Mouse (Mus musculus) right cerebral cortex, adult 2 months (tissue): Measurements from ENCODE around the gene Olfr432.
"Not testable (repeated sequence)": the region's sequence is repeated elsewhere in the genome, so short reads cannot be mapped to it uniquely, and the experiment has no call there.

Experiments used
- DNase-seq, 2 experiments: peaks; one replicate each; pipeline ENCODE4 v3.0.0; 2021 to 2022; ENCODE audit warnings: low spot score in 2 of 2

Gene Olfr432

DNA sequence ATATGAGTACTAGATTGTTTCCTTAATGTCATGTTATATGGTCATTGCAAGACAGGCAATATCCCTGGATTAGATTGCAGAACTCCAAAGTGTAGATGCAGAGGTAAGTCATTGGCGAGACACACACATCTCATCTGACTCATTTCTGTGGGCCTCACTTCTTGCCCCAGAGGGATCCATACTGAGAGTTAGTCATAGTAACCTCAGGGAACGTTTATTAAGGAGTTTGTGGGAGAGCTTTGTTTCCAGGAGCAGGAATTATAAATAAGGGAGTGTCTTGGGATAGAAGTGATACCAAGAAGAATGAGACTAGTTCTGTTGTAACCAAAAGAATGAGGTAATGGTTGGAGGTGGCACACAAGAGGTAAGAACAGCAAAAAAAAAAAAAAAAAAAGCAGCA is at the start of gene Olfr432:
Olfr432 (plus strand) TSS at position 313 of the 400 bp plus-strand sequence.
- no peak for DNase-seq

DNA sequence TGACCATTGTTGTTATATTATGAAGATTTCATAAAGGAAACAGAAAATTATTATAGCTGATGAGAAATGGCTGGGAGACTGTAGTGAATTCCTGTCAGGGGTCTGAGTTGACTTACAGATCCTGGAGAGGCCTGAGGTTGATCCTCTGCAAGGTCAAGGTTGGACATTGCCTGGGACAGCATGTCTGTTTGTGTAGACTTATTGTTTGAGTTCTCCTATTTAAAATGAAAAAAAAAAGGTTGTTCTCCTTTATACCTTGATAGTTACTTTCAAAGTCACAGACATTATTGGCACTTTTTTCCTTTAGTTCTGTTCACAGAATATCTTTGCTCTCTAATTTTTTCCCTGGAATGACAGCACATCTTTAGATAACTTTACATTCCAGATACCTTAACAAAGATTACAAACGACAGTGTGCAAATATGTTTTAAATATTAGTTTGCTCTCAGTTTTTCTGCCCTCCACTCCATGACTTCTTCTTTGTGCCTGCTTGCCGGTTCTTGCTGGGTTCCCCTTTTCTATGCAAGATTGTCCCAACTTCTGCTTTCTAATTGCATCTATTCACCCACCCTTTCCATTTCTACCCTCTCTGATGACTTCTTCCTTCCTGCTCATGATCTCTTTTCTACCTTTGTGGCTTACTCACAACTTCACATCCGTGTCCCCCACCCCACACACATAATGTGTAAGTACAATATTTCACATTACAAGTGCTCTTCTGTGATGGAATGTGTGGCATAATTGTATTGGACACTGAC is 44.5 kb upstream of the Olfr432 start:
- DNase-seq, result not testable (repeated sequence)

DNA sequence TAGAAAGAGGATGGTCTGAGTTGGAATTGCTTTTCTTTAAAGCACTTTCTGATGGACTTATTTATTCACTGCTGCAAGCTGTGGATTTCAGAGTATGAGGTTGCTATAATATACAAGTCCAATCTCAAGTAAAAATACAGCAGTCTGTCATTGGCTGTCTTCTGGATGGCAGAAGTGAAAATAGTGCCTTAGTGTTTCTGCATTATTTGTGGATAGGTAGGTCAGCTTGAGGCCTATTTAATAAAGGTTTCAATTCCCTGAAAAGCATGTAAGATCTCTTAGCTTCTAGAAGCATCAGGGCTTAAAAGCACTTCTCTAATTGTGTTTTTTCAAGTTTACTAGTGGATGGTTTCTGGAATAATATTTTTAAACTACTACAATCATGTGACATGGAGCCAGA is 42.0 kb upstream of the Olfr432 start:
- DNase-seq, result not testable (repeated sequence)

- no peak for DNase-seq
Measured at GRCm38 (mm10) chr1:174031698-174032097, 17.3 kb upstream of the Olfr432 start, which contains the start of gene Ifi205. Gene Ifi205 (minus strand): TSS chr1:174031810.

DNA sequence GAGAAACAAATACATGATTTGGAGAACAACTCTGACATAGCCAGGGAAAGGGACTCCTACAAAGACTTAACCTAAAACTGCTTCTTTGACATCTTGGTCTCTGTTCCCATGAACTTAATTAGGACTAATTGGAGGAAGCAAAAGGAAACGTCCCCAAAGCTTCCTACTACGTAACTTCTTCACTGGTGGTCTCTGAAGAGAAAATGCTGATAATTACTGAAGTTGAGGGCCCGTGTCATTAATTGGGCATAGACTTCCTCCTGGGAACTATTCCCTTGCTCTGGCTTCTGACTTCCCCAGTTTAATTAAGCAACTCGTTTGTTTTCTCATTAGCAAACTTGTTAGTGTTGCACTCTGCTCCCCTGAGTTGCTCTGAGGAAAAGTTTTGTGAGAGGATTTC is 13.2 kb upstream of the Olfr432 start:
- no peak for DNase-seq

DNA sequence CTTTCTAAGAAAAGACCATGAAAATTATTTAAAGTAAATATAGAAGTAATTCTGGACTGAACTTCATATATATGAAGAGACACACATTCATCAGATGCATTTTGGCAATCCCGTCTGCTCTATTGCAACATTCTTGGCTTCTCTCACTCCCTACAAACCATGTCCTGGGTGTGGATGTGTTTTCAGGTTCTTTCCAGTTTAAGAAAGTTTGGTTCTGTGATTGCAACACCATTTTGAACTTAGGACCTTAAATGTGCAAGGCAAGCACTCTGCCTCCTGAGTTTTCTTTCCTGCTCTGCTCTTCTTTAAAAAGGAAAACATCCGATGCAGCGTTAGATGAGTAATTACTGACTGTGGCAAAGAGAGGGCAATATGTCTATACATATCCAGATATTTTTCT is 10.5 kb upstream of the Olfr432 start:
- DNase-seq, result no peak

- DNase-seq, result peak; percentile 9 to 17
Measured at GRCm38 (mm10) chr1:174040523-174041177, 8.4 kb upstream of the Olfr432 start, which contains the start of gene Olfr433. Gene Olfr433 (plus strand): TSS chr1:174040705.

DNA sequence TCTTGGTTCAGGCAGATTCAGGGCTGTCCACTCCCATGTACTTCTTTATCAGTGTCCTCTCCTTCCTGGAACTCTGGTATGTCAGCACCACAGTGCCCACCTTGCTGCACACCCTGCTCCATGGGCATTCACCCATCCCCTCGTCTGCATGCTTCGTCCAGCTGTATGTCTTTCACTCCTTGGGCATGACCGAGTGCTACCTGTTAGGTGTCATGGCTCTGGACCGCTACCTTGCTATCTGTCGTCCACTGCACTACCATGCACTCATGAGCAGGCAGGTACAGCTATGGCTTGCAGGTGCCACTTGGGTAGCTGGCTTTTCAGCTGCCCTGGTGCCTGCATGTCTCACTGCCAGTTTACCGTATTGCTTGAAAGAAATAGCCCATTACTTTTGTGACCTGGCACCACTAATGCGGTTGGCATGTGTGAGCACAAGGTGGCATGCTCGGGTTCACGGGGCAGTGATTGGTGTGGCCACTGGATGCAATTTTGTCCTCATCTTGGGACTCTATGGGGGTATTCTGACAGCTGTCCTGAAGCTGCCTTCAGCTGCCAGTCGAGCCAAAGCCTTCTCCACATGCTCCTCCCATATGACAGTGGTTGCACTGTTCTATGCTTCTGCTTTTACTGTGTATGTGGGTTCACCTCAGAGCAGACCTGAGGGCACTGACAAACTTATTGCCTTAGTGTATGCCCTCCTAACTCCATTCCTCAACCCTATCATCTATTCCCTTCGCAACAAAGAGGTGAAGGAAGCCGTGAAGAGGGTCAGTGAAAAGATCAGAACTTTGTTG is 6.7 kb upstream of the Olfr432 start:
- DNase-seq, result not testable (repeated sequence)

- DNase-seq, result no peak
Measured at GRCm38 (mm10) chr1:174044431-174044830, 4.6 kb upstream of the Olfr432 start.

DNA sequence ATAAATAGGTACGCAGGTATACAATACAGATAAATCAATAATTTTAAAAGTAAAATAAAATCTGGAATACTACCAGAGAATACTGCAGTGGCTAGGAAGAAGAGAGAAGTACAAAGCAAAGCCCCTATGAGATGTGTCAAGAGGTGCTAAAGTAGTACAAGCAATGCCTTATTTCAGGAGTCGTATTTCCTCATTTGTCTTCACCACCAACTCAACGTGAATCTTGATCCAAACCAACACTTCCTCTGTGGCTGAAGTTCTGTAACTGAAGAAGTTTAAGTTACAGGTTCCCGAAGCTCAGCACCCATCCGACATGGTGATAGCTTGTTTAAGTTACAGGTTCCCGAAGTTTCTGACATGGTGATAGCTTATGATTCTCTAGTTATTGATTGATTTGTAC is 778 bp upstream of the Olfr432 start:
- DNase-seq, result not testable (repeated sequence)

DNA sequence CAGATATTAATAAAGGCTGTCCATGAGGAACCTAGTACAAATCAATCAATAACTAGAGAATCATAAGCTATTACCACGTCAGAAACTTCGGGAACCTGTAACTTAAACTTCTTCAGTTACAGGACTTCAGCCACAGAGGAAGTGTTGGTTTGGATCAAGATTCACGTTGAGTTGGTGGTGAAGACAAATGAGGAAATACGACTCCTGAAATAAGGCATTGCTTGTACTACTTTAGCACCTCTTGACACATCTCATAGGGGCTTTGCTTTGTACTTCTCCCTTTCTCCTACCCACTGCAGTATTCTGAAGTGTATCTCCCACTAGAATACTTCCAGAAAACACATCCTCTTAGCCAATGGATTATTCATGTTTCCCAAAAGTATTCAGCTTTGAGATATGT is 352 bp downstream of the Olfr432 start:
- DNase-seq, result not testable (repeated sequence)

- no peak for DNase-seq
Measured at GRCm38 (mm10) chr1:174050532-174050931, 1.5 kb downstream of the Olfr432 start.

DNA sequence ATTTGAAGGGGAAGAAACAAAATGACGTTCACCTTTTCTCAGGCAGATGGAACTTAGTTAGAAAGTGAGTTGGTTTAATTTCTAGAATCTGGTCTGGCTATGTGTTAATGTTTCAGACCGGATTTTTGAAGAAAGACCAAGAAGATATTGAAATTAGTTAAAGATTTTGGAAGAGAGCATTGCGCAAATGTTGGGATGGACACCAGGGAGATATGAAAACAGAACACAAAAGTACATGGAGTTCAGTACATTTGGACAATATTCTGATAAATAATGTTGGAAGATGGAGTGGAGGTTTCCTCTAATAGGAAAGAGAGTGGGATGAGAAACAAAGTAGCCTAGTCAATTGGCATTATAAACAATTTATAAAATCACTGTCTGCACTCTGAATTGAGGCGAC is 2.5 kb downstream of the Olfr432 start:
- DNase-seq, result no peak

GRCm38 (mm10) chr1:174051931-174052536 is 3.0 kb downstream of the Olfr432 start:
- DNase-seq, result no peak

GRCm38 (mm10) chr1:174052981-174053380 is 4.0 kb downstream of the Olfr432 start:
- DNase-seq, result peak in 1 of 2 experiments; percentile 2

DNA sequence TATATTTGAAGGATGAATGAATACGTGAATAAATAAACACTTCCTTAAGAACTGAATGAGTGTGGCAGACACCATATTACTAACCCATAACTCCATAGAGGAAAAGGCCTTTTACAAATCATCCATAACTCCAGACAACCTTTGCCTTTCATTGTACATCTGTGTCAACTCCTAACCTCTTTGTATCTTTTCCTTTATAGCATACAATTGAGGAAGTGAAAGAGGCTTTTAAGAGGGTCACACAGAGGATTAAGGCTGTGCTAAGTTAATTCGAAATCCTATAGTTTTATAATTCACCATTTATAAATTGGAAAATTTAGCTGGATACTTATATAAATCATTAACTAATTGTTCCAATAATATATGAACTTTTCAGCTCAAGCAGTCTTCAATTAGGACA is 6.2 kb downstream of the Olfr432 start:
- DNase-seq, result no peak

GRCm38 (mm10) chr1:174066305-174066704 is 17.3 kb downstream of the Olfr432 start, which contains the start of gene Olfr430:
Gene Olfr430 (plus strand): TSS chr1:174066605.
- DNase-seq, result no peak

DNA sequence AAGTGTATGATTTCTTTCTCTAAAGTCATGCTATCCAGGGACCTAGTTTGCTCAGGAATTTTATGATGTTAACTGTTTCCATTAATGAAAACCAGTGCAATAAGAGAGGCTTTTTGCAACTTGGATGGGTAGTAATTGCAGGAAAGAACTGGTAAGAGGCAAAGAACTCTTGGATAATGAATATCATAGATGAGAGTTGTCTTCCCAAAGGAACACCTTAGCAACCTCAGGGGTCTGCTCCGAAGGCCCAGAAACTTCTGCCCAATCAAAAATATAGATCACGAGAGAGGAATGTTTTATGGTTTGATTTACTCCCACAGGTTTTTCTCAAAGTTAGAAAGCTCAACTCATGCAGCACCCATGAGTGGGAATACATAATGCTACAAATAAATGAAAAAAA is 35.0 kb downstream of the Olfr432 start, which contains the start of gene Olfr429:
Olfr429 (plus strand) TSS at position 301 of the 400 bp plus-strand sequence.
- DNase-seq, result no peak

GRCm38 (mm10) chr1:174096591-174096990 is 47.6 kb downstream of the Olfr432 start, which contains the start of gene Olfr427:
Gene Olfr427 (plus strand): TSS chr1:174096891.
- no peak for DNase-seq

GRCm38 (mm10) chr1:174103735-174104134 is 54.7 kb downstream of the Olfr432 start:
- no peak for DNase-seq
